Mouse (Mus musculus) common myeloid progenitor, adult 5-6 weeks (primary cell): ENCODE measurements around the gene Stxbp4. TPM values are rescaled to one million over a fixed set of nuclear protein-coding genes. Genes with fewer than 3 reads are reported as not detected.

Source experiments
- ATAC-seq: replicated peaks from 2 replicates; pipeline ENCODE4 v1.8.0; 2016; ENCODE audit warnings: low read depth, mild to moderate bottlenecking, moderate TSS enrichment, inconsistent platforms; ENCODE audit not compliant: poor library complexity, severe bottlenecking
- total RNA-seq: library from RNA; stranded (forward); fragments of 200-1000, 187-1606 nt; gene quantifications from 2 replicates; pipeline ENCODE4 v1.2.3, GENCODE M21; 2017

Stxbp4 gene
- total RNA-seq, 1 experiment from 2014 or later: 9.0 TPM

- no peak for ATAC-seq
Observed at GRCm38 (mm10) chr11:90575491-90576048, 62.3 kb downstream of the Stxbp4 start.

GRCm38 (mm10) chr11:90570646-90571259 is 67.1 kb downstream of the Stxbp4 start:
- ATAC-seq: no peak

GRCm38 (mm10) chr11:90558359-90559047 is 79.4 kb downstream of the Stxbp4 start:
- ATAC-seq: peak; percentile 81

- ATAC-seq: no peak
Observed at GRCm38 (mm10) chr11:90556517-90556916, 81.4 kb downstream of the Stxbp4 start.

GRCm38 (mm10) chr11:90553963-90554362 is 83.9 kb downstream of the Stxbp4 start:
- peak; percentile 36 for ATAC-seq

GRCm38 (mm10) chr11:90552303-90553201 is 85.3 kb downstream of the Stxbp4 start:
- 0 out of 2 replicates have a peak, but pooled peaks have one; percentile 19 for ATAC-seq

- no peak for ATAC-seq
Observed at GRCm38 (mm10) chr11:90548560-90548959, 89.3 kb downstream of the Stxbp4 start.

GRCm38 (mm10) chr11:90538636-90539263 is 99.1 kb downstream of the Stxbp4 start:
- peak; percentile 90 for ATAC-seq

GRCm38 (mm10) chr11:90525311-90525710 is 112.6 kb downstream of the Stxbp4 start:
- ATAC-seq: peak; percentile 82

- no peak for ATAC-seq
Observed at GRCm38 (mm10) chr11:90521040-90521439, 116.8 kb downstream of the Stxbp4 start.

GRCm38 (mm10) chr11:90517750-90518149 is 120.1 kb downstream of the Stxbp4 start:
- ATAC-seq: no peak

GRCm38 (mm10) chr11:90512538-90513219 is 125.2 kb downstream of the Stxbp4 start:
- ATAC-seq: peak; percentile 85

- ATAC-seq: no peak
Observed at GRCm38 (mm10) chr11:90501846-90502245, 136.0 kb downstream of the Stxbp4 start.

- no peak for ATAC-seq
Observed at GRCm38 (mm10) chr11:90499918-90500317, 138.0 kb downstream of the Stxbp4 start.

GRCm38 (mm10) chr11:90498461-90498860 is 139.4 kb downstream of the Stxbp4 start:
- ATAC-seq: no peak

- no peak for ATAC-seq
Observed at GRCm38 (mm10) chr11:90494981-90495380, 142.9 kb downstream of the Stxbp4 start.

GRCm38 (mm10) chr11:90492511-90492910 is 145.4 kb downstream of the Stxbp4 start:
- ATAC-seq: no peak

GRCm38 (mm10) chr11:90489166-90489565 is 148.7 kb downstream of the Stxbp4 start:
- no peak for ATAC-seq

- no peak for ATAC-seq
Observed at GRCm38 (mm10) chr11:90487686-90488085, 150.2 kb downstream of the Stxbp4 start.
